Mouse (Mus musculus) megakaryocyte progenitor cell, adult 5-6 weeks (primary cell): ENCODE measurements around the gene Dcaf6. TPM values are rescaled to one million over a fixed set of nuclear protein-coding genes. Genes with fewer than 3 reads are reported as not detected.

Experiments
- ATAC-seq: replicated peaks from 2 replicates; pipeline ENCODE4 v1.8.0; 2016; ENCODE audit warnings: mild to moderate bottlenecking, moderate TSS enrichment, inconsistent platforms; ENCODE audit not compliant: poor library complexity
- total RNA-seq, 2 experiments: library from RNA; stranded (forward) in 1 of 2; stranded (reverse) in 1 of 2; fragments of 157-497, 149-512 nt in 1 of 2; fragments of 200-1000 nt in 1 of 2; gene quantifications; 2 replicates each; pipeline versions ENCODE4 v1.2.3 to v1.2.4; 2015 to 2017

Dcaf6 gene
- total RNA-seq, 2 experiments from 2014 or later, result 8.9 to 12.9 TPM

DNA sequence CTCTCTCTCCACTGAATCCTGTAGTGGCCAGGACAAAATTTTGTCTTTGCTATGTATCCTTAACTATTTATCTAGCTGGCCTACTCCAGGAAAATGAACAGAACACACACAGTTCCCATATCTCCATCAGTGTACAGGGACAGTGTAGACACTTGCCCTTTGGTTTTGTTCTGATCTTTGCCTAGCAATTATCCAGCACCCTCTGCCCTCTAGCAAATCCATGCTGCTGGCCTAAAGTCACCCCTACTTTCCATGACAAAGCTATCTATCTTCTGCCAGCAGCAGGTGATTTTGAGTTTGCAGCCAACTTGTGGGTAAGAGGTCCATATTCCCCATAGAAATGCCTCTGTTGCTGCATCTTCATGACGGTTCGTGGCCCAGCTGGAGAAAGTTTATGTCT is 132.9 kb downstream of the Dcaf6 start:
- peak; percentile 21 for ATAC-seq

- peak; percentile 85 for ATAC-seq
Measured at GRCm38 (mm10) chr1:165322934-165323333, 137.3 kb downstream of the Dcaf6 start.

- ATAC-seq, result no peak
Measured at GRCm38 (mm10) chr1:165321891-165322290, 138.4 kb downstream of the Dcaf6 start.

DNA sequence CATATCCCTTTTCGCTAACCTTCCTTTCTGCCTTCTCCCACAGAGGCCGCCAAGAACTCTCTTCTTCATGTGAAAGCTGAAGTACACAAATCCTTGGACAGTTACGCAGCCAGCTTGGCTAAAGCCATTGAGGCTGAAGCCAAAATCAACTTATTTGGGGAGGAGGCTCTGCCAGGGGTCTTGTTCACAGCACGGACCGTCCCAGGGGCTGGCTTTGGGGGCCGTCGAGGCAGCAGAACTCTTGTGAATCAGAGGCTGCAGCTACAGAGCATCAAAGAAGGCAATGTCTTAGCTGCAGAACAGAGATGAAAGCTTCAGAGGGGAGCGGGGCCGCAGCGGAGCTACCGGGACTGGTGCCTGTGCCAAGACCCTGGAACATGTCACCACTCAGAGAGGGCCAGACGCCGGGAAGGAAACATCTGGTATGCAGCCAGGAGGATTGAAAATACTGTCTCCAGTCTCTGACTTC is 138.8 kb downstream of the Dcaf6 start:
- ATAC-seq, result no peak

DNA sequence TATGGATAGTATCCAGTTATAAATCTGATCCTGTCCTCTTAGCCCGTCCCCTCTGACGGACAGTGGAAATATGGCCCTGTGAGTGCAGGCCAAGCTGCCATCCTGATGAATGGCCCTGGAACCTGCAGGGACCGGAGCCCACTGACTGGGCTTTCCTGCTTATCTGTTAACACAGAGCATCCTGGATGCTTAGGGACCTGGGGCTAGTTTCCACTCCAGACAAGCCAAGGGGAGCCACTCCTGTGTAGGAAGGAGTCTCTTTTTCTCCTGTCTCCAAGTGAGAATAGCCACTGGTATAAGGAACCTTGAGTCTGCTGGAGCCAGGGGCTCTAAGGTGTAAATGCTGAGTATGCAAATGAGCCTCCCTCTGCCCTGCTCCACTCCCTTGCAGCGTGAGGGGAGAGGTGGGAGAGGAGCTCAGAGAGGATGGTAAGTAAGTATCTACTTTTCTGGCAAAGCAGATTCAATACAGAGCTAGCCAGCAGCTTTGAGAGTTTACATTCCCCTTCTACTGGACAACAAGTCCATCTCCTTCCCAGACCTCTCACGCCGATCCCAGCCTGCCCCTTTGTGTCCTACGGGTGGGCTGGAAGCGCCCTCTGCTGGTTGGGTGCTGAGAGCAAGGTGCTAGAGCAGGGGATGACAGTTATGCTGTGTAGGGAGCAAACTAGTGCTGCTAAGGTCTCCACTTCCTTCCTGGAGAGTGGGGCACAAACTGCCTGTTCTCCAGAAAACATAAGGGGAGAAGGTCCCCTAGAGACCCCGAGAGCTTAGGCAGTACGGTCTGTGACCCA is 139.9 kb downstream of the Dcaf6 start:
- ATAC-seq, result peak; percentile 68

DNA sequence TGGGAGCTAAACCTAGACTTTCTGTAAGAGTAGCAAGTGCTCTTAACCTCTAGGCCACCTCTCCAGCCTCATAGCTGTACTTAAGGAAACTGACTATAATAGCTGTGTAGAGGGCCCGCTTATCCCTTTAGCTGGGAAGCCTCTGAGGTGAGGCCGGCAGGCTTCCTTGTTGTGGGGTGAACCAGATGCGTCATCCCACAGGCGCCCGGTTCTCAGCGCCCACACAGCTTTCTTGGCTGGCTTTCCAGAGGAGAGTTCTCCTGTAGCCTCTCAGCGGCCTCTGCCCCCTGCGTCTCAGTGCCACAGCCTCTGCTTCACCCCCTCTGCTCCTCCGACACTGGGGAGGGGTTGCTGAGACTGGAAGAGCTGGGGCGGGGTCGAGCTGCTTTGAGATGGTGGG is 143.9 kb downstream of the Dcaf6 start:
- no peak for ATAC-seq

GRCm38 (mm10) chr1:165308180-165308579 is 152.1 kb downstream of the Dcaf6 start:
- ATAC-seq, result no peak

DNA sequence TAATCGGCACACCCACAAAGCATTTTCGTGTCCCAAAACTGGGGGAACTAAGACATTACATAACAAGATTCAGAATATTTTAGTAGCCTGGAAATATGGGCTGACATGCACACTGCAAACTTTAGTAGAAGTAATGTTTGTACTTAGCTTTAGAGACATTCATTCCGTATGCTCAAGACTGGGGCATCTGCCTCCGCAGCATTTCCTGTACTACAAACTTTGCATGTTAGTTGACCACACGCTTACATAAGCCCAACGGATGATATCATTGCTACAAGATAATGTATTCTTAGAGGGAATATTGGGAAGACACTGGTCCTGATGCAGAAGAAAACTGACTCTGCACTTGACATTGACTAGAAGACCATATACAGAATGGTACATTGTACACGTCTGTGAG is 155.9 kb downstream of the Dcaf6 start:
- ATAC-seq, result peak; percentile 41; the same call in 1 of the 2 replicates

- ATAC-seq, result no peak
Measured at GRCm38 (mm10) chr1:165303209-165303608, 157.1 kb downstream of the Dcaf6 start.

GRCm38 (mm10) chr1:165302455-165303208 is 157.6 kb downstream of the Dcaf6 start:
- no peak for ATAC-seq

DNA sequence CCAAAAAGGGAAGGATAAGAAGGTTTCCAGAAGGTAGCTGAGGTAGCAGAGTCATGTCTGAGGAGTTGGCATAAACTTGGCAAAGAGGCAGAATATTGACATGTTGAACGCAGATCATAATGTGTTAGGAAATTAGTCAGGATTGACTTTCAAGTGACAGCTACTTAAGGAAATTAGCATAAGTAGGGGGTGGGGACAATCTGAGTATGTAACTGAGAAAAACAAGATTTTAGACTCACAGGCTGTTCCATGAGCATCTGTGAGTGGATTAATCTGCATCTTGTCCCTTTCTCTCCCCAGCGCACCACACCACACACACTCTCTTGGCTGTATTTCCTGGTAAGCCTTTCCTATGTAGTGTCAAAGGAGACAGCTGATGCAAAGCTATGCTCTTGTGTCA is 158.7 kb downstream of the Dcaf6 start:
- ATAC-seq, result no peak

- ATAC-seq, result peak; percentile 41; the same call in 1 of the 2 replicates
Measured at GRCm38 (mm10) chr1:165301108-165301507, 159.2 kb downstream of the Dcaf6 start.

DNA sequence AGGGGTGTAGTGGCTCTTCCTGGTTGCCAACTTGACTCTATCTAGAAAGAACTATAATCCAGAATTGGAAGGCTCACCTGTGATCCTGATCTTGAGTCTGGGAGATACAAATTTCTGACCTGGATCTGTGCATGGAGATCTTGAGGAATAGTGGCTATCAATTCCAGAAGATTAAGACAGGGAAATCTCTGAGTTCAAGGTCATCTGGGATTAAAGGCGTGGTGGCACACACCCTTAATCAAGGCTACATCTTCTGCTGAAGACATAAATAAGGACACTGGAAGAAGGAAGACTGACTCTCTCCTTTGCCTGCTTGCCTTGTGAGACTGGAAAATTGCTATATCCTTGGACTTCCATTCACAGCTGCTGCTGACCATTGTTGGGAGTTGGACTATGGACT is 164.8 kb downstream of the Dcaf6 start, which contains the start of gene Gpr161:
TSS of gene Gpr161 (plus strand) at position 301 of the 400 bp plus-strand sequence.
- no peak for ATAC-seq

- ATAC-seq, result no peak
Measured at GRCm38 (mm10) chr1:165291606-165292005, 168.7 kb downstream of the Dcaf6 start.

GRCm38 (mm10) chr1:165289831-165290230 is 170.4 kb downstream of the Dcaf6 start:
- peak; percentile 85 for ATAC-seq

GRCm38 (mm10) chr1:165288165-165288564 is 172.1 kb downstream of the Dcaf6 start:
- ATAC-seq, result no peak

DNA sequence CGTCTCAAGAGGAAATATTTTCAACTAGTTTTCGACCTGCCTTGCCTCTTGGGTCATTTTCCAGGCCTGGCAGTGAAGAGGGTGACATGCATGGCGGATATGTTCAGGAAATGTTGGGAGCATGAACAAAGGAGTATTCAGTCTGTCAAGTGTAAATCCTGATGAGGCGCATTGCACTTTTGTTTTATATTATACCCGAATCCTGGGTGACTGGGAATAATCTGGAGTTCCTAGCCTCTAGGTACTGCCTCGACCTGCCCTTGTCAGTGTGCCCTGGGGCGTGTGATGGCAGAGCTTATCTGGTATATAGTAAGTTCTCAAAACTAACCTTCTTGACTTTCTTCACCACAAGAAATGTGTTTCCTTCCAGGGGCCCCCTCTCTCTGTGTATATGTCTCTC is 176.2 kb downstream of the Dcaf6 start:
- ATAC-seq, result no peak

DNA sequence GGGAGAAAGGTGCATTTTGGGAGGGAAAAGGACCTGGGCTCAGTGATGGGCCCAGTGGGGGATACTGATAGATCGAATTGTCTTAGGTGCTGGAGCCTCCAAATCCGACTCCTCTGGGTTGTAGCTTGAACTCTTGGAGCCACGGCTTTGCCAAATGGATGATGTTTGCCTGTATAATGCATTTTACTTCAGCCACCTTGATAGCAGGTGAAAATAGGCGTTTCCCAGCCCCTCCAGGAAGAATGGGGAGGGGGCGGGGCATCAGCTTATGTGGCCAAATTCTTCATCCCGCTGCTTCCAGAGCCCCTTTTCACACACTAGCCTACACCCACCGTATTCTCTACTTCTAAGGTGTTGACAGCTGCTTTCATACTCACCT is 177.3 kb downstream of the Dcaf6 start:
- no peak for ATAC-seq

DNA sequence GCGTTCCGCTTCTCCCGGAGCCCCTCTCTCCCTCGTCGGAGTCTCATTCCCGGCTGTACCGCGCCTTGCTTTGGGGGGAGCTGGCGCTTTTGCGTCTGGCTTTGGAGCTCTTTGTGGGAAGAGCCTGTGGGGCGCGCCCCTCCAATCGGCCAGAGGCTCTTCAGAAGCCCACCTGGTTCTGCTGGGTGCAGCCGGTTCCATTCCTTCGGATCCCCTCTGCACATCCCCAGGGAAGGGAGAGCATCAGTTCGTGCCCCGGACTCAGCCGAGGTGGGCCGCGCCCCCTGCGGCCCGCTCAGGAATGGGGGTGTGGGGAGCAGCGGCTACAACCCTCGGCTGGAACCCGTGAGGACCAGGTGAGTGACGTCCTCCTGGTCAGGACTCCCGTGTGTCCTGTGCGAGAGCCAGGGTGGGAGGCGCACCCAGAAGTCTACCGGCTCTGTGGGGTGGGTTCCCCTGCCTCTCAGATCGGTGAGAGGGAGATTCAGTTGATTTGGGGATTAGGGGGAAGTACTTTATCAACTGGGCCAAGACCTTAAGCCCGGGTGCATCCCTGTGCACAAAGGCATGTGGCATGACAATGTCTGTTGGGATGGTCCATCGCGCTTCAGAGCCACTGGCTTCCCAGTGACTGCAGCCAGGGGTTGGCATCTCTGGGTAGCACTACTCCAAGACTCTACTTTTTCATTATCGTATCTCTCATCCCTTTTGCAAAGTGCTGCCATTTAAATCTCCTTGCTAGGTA is 177.9 kb downstream of the Dcaf6 start:
- peak; percentile 37 for ATAC-seq

DNA sequence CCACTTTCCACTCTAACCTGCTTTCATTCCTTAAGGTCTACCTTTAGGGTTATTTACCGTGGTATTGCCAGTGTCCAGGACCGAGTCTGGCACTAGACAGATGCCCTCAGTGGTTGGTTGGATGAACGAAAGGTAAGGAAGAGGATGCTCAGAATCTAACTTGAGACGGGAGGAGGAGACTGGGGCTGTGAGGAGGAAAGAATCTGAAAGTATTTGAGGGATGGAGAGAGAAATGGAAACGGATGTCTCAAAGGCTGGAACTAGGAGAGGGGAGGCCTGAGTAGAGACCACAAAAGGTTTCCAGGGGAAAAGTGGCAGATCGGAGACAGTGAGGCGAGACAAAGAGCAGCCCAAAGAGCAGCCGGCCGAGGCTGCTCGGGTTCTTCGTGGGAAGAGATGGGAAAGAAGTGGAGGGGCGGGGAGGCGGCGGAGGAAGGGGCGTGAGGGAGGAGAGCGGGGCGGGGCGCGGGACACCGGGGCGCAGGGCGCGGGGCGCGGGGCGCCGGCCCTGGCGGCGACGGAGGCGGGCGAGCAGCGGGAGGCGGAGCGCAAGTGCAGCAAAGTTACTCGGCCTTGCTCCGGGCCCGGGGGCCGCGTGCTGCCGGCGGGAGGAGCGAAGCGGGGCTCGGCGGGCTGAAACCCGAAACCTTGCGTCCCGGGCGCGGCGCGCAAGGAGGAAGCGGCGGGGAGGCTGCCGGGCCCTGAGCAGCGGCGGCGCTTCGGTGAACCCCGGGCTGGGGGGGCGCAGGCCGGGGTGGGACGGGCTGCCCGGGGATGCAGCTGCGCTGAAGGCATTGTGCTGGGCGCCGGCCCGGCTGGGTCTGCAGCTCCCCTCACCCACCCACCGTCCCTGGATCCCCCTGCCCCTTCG is 178.7 kb downstream of the Dcaf6 start:
- ATAC-seq, result peak; percentile 80
